Mouse (Mus musculus): Measurements from ENCODE around the gene Dpp9.

GRCm38 (mm10) chr17:56185281-56186141, 33.2 kb downstream of the Dpp9 start:
- TF ChIP-seq GATA1 (IDR thresholded peaks at IDR 0.05; ENCODE audit: borderline replicate concordance, low read length), result no peak
- TF ChIP-seq FLI1 (IDR thresholded peaks at IDR 0.05; ENCODE audit: low read length), result no peak

Data from megakaryocyte, embryonic 14.5 days (primary cell).